Mouse (Mus musculus) hindbrain, embryonic 15.5 days (tissue): ENCODE data around the gene Mbnl1. TPM values are rescaled to one million over a fixed set of nuclear protein-coding genes. Genes with fewer than 3 reads are reported as not detected.

Experiments used
- ATAC-seq: fragments of 200-750 bp; cut with Nextera tagmentation; 2 replicates; pipeline ENCODE4 v1.8.0; 2017; ENCODE audit warnings: low read depth, moderate number of reproducible peaks, moderate TSS enrichment; ENCODE audit not compliant: low FRiP score
- H3K27ac ChIP-seq: fragments of 300-500 bp; sonication (generic); replicated peaks from 2 replicates; pipeline ENCODE4 v1.5.1; 2015; ENCODE audit warnings: mild to moderate bottlenecking, inconsistent platforms
- H3K27me3 ChIP-seq: fragments of 300-500 bp; sonication (generic); 2 replicates; pipeline ENCODE4 v1.6.1; 2015; ENCODE audit warnings: control low read depth, inconsistent platforms
- H3K36me3 ChIP-seq: fragments of 300-500 bp; sonication (generic); 2 replicates; pipeline ENCODE4 v1.6.1; 2015; ENCODE audit warnings: control low read depth, inconsistent platforms
- H3K4me1 ChIP-seq: fragments of 300-500 bp; sonication (generic); replicated peaks from 2 replicates; pipeline ENCODE4 v1.6.1; 2015; ENCODE audit warnings: control low read depth, inconsistent platforms
- H3K4me2 ChIP-seq: fragments of 300-500 bp; sonication (generic); 2 replicates; pipeline ENCODE4 v1.6.1; 2015; ENCODE audit warnings: moderate library complexity, mild to moderate bottlenecking, inconsistent platforms
- H3K4me3 ChIP-seq: fragments of 300-500 bp; sonication (generic); 2 replicates; pipeline ENCODE4 v1.5.1; 2015; ENCODE audit warnings: mild to moderate bottlenecking, inconsistent platforms
- H3K9ac ChIP-seq: fragments of 300-500 bp; sonication (generic); 2 replicates; pipeline ENCODE4 v1.6.1; 2015; ENCODE audit warnings: inconsistent platforms
- H3K9me3 ChIP-seq: fragments of 300-500 bp; sonication (generic); 2 replicates; pipeline ENCODE4 v1.6.1; 2016; ENCODE audit warnings: control low read depth, inconsistent platforms
- WGBS: fragments of 180-500 bp; shearing (Covaris S2); methylation state at CpG from one replicate; pipeline ENCODE4 v1.1.7; 2015; 5-methylcytosine and 5-hydroxymethylcytosine counted together
- polyA plus RNA-seq: library from polyadenylated mRNA; unstranded; fragments of >200 nt; fragmentation: Nextera tagmentation; extraction: Ambion mirVana; gene quantifications from 2 replicates; pipeline ENCODE4 v1.2.1, GENCODE M21; 2015

Mbnl1 gene
- polyA plus RNA-seq, 1 experiment from 2014 or later = 46.0 TPM

GRCm38 (mm10) chr3:60638530-60638929 is 165.9 kb downstream of the Mbnl1 start:
- no peak for ATAC-seq
- Histone ChIP-seq H3K27ac (no peak overlapping the region), H3K9me3 (no peaks in the 10 kb centered on the region), H3K4me2 (no peak overlapping the region), H3K4me3 (no peak overlapping the region), H3K9ac (no peak overlapping the region), H3K27me3 (no peaks in the 10 kb centered on the region), H3K4me1 (no peaks in the 10 kb centered on the region), H3K36me3 (no peaks in the 10 kb centered on the region)
- 85% methylated on average over 3 of the region's 3 CpGs for WGBS

DNA sequence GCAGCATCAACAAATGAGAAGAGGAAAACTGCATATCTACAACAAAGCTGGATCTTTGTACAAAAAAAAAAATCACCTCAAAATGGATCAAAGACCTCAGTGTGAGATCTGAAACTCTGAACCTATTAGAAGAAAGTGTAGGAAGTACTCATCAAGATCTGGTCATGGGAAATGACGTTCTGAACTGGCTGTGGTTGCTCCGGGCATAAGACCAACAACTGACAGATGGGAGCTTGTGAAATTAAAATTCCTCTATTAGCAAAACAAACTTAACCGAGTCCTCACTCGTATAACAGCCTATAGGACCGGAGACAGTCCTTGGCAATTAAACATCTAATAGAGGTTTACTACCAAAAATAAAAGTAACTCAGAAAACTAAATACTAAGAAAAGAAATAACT is 166.5 kb downstream of the Mbnl1 start:
- Histone ChIP-seq H3K36me3 (no peaks in the 10 kb centered on the region), H3K4me1 (no peaks in the 10 kb centered on the region), H3K27me3 (no peaks in the 10 kb centered on the region), H3K9ac (no peak overlapping the region), H3K4me2 (no peak overlapping the region), H3K27ac (no peak overlapping the region), H3K9me3 (no peaks in the 10 kb centered on the region), H3K4me3 (no peak overlapping the region)
- 75% methylated on average over 5 of the region's 5 CpGs for WGBS
- ATAC-seq = no peak

DNA sequence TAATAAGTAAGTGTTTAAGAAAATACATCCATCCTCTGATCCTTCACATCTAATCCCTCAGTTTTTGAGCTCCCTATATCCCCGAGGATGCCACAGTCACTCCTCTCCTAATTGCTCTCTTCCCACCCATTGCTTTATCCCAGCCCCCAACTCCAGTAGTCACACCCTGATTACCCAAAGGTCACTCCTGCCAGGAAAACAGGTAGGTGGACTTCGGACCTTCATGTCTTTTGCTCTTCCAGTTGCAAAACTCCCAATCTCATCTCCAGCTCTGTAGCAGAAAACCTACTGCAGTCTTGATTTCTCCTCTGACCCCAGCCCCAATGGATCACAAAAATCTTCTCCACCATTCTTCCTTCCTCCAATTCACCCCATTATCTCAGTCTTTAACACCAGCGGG is 169.6 kb downstream of the Mbnl1 start:
- no peaks in the 10 kb centered on the region for H3K27me3 ChIP-seq
- H3K9ac ChIP-seq = no peak overlapping the region
- no peaks in the 10 kb centered on the region for H3K4me1 ChIP-seq
- H3K4me2 ChIP-seq = no peak overlapping the region
- 91% methylated on average over 3 of the region's 3 CpGs for WGBS
- H3K4me3 ChIP-seq = no peak overlapping the region
- H3K27ac ChIP-seq = no peak overlapping the region
- no peak for ATAC-seq
- H3K9me3 ChIP-seq = no peaks in the 10 kb centered on the region
- H3K36me3 ChIP-seq = no peaks in the 10 kb centered on the region

DNA sequence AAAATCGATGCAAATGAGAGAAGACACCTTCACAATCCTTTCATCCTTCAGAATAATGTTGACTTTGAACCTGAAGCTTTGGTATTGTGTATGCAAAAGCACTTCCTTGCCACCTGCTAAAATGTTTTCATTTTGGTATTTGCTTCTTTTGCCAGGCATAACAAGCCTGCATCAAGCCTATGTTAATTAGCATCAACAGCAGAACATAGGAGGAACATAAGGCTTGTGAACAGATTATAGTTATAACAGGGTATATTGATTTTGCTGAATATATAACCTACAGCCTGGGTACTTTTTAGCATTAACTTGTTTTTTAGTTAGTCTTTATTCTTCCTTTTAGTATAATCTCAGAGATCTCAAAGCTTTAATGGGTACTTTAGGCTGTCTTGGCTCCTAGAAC is 172.9 kb downstream of the Mbnl1 start:
- Histone ChIP-seq H3K4me1 (no peaks in the 10 kb centered on the region), H3K36me3 (no peaks in the 10 kb centered on the region), H3K4me3 (no peak overlapping the region), H3K4me2 (no peak overlapping the region), H3K27me3 (no peaks in the 10 kb centered on the region), H3K9me3 (no peaks in the 10 kb centered on the region), H3K27ac (no peak overlapping the region), H3K9ac (no peak overlapping the region)
- no peak for ATAC-seq
- WGBS = 86% methylated on average over 1 of the region's 1 CpGs

- Histone ChIP-seq H3K4me2 (no peak overlapping the region), H3K4me1 (no peaks in the 10 kb centered on the region), H3K9ac (no peak overlapping the region), H3K27ac (no peak overlapping the region), H3K9me3 (no peaks in the 10 kb centered on the region), H3K4me3 (no peak overlapping the region), H3K36me3 (no peaks in the 10 kb centered on the region), H3K27me3 (no peaks in the 10 kb centered on the region)
- no peak for ATAC-seq
- WGBS = 92% methylated on average over 1 of the region's 1 CpGs
These were observed 175.7 kb downstream of the Mbnl1 start for GRCm38 (mm10) chr3:60648293-60648692.

- ATAC-seq = no peak
- Histone ChIP-seq H3K27me3 (no peaks in the 10 kb centered on the region), H3K4me2 (no peak overlapping the region), H3K4me1 (no peaks in the 10 kb centered on the region), H3K9ac (no peak overlapping the region), H3K4me3 (no peak overlapping the region), H3K9me3 (no peaks in the 10 kb centered on the region), H3K27ac (no peak overlapping the region), H3K36me3 (no peaks in the 10 kb centered on the region)
- WGBS = 97% methylated on average over 2 of the region's 2 CpGs
These were observed 188.1 kb downstream of the Mbnl1 start for GRCm38 (mm10) chr3:60660762-60661161.
